Mouse (Mus musculus) cerebellum, postnatal 14 days (tissue): Measurements from ENCODE around the gene Itprip.

Experiments
- DNase-seq, 2 experiments: peaks; one replicate each; pipeline ENCODE4 v3.0.0; 2021; ENCODE audit warnings: mixed read lengths in 2 of 2

Gene Itprip

GRCm38 (mm10) chr19:47914191-47914590, 4.9 kb downstream of the Itprip start:
- DNase-seq, result no peak

GRCm38 (mm10) chr19:47913344-47913743, 5.8 kb downstream of the Itprip start:
- DNase-seq, result no peak

- no peak for DNase-seq
Observed at GRCm38 (mm10) chr19:47910751-47911150, 8.3 kb downstream of the Itprip start.

GRCm38 (mm10) chr19:47910117-47910618, 8.9 kb downstream of the Itprip start:
- DNase-seq, result no peak

- no peak for DNase-seq
Observed at GRCm38 (mm10) chr19:47909387-47910116, 9.5 kb downstream of the Itprip start.

- no peak for DNase-seq
Observed at GRCm38 (mm10) chr19:47908961-47909371, 10.1 kb downstream of the Itprip start.

- DNase-seq, result no peak
Observed at GRCm38 (mm10) chr19:47907596-47907995, 11.5 kb downstream of the Itprip start.

- no peak for DNase-seq
Observed at GRCm38 (mm10) chr19:47905603-47906002, 13.5 kb downstream of the Itprip start.

- no peak for DNase-seq
Observed at GRCm38 (mm10) chr19:47905081-47905480, 14.0 kb downstream of the Itprip start.

GRCm38 (mm10) chr19:47903679-47904078, 15.4 kb downstream of the Itprip start:
- no peak for DNase-seq

GRCm38 (mm10) chr19:47902316-47903201, 16.5 kb downstream of the Itprip start:
- DNase-seq, result no peak

GRCm38 (mm10) chr19:47900558-47900957, 18.5 kb downstream of the Itprip start:
- DNase-seq, result no peak

- no peak for DNase-seq
Observed at GRCm38 (mm10) chr19:47900012-47900411, 19.1 kb downstream of the Itprip start.

GRCm38 (mm10) chr19:47898472-47899079, 20.5 kb downstream of the Itprip start:
- no peak for DNase-seq

- DNase-seq, result peak; percentile 73 to 77
Observed at GRCm38 (mm10) chr19:47893092-47893491, 26.0 kb downstream of the Itprip start.

- DNase-seq, result no peak
Observed at GRCm38 (mm10) chr19:47891562-47892312, 27.4 kb downstream of the Itprip start.

- DNase-seq, result no peak
Observed at GRCm38 (mm10) chr19:47890489-47891130, 28.5 kb downstream of the Itprip start.

GRCm38 (mm10) chr19:47888037-47888436, 31.1 kb downstream of the Itprip start:
- DNase-seq, result no peak

GRCm38 (mm10) chr19:47887417-47887816, 31.7 kb downstream of the Itprip start:
- peak; percentile 45 to 50 for DNase-seq

GRCm38 (mm10) chr19:47886617-47887016, 32.5 kb downstream of the Itprip start:
- no peak for DNase-seq

- no peak for DNase-seq
Observed at GRCm38 (mm10) chr19:47885886-47886285, 33.2 kb downstream of the Itprip start.

GRCm38 (mm10) chr19:47885191-47885743, 33.8 kb downstream of the Itprip start:
- no peak for DNase-seq
